Mouse (Mus musculus) small intestine, adult 2 months (tissue): ENCODE measurements around the gene Elmo2.

Experiments used
- CTCF ChIP-seq: fragments of 200-500 bp; IDR thresholded peaks from 2 replicates; pipeline ENCODE4 v1.5.1; 2012; ENCODE audit warnings: low read depth, mild to moderate bottlenecking, control low read depth, inconsistent platforms, low read length, moderate library complexity, mixed read lengths; ENCODE audit not compliant: insufficient replicate concordance, insufficient read length; ENCODE audit errors: extremely low read depth
- POLR2A ChIP-seq: fragments of 200-500 bp; IDR thresholded peaks from 2 replicates; pipeline ENCODE4 v1.6.1; 2012; ENCODE audit warnings: low read depth, mild to moderate bottlenecking, control low read depth, inconsistent platforms, low read length, moderate library complexity

- TF ChIP-seq CTCF = no peak
- no peak for TF ChIP-seq POLR2A
Measured at GRCm38 (mm10) chr2:165316837-165317473, 9.3 kb downstream of the Elmo2 start.
